Mouse (Mus musculus) CD4-positive helper T cell, adult 2 months (primary cell): Measurements from ENCODE around the gene Wrb.
A peak's percentile ranks its signal among the peaks of the same experiment; 100 is the strongest.

ENCODE experiments used
- DNase-seq: peaks from one replicate; pipeline ENCODE4 v3.0.0-alpha.2; 2012; ENCODE audit warnings: low read depth, missing footprints, low spot score

The Wrb gene

DNA sequence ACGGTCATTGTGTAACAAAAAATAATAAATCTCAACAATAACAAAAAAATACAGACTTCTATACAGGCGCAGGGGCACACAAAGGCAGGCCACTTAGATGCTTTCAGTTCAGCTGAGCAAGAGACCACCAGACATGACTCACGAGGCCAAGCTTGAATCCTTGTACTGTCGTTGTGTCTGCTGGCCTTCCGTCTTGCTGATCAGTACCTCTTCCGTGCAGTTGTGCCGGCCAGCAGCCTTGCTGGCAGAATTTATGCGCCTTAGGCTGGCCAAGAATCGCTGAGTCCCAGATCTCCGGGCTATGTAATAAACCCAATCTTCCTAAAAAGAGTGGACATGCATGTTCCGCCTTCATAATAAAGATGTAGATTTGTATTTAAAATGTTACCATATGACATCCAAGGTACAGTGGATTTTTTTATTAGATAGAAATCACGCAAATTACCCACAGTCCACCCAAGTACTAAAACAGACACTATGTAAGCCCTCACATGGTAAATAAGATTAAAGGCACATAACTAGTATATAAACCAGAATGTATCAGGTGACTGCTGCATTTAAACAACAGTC, 13.4 kb downstream of the Wrb start:
- no peak for DNase-seq

- peak; percentile 44 for DNase-seq
These were observed 14.0 kb downstream of the Wrb start for GRCm38 (mm10) chr16:96159091-96159731.

DNA sequence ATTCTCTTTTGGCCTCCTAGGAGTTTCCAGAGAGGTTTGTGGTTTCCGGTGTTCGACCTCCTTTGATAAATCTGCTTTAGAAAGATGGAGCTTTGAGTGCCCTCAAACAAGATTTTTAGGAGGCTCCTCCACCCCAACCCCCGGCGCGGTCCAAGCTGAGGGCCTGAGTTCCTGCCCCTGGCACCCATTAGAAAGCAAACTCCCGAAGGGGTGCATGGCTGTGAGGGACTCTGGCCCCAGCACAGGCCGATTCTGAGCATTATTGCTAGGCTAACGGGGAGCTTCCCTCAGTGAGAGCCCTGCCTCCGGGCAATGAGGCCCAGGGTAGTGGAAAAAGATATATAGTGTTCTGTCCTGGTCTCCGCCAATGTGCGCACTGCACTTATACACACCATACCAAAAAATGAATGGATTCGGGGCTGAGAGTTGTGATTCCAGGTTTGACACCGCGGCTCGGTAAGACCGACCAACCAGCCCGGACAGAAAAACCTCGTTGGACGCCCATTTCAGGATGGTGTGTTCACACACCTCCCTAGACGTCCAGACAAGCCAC, 14.7 kb downstream of the Wrb start:
- DNase-seq = no peak

DNA sequence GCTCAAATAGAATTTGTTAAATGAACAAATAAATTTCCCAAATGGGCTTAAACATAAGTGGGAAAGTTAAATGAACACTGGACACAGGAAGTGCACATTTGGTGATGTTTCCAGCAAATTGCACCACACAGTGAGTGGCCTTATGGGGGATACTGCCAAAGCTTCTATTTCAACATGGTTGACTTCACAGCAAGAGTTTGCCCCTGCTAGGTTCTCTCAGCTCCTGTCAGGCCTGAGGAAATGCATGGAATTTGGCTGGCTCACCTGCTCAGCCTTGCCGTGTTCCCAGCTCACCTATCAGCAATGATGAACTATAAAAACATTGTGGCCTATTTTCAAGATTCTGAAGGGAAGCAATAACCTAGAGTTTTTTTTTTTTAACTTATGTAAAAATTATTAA, 15.7 kb downstream of the Wrb start:
- no peak for DNase-seq

GRCm38 (mm10) chr16:96161336-96161735, 16.1 kb downstream of the Wrb start:
- DNase-seq = no peak

DNA sequence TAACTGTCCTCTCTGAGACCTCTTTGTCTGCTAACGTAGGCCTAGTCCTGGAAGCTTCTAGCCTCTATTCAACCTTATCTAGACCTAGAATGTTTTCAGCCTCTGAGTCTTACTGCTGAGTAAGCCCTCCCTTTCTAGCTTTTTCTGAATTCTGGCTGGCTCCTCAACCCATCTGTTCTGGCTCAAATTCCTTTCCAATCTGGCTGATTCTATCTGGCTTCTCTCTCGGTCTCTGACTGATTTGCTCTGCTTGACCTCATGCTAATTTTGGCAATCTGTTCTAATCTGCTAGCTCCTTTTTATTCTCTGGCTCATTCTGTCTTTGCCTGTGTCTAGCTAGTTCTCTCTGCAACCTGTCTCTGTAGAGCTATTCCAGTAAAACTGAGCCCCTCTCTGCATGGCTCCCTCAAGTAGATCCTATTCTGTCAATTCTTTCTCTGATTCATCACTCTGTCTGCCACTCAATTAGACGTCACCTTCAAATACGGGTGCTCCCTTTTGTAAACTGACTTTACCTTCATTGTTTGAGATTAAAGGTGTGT, 20.6 kb downstream of the Wrb start:
- DNase-seq = no peak

- DNase-seq = no peak
These were observed 23.6 kb downstream of the Wrb start for GRCm38 (mm10) chr16:96168837-96169236.

DNA sequence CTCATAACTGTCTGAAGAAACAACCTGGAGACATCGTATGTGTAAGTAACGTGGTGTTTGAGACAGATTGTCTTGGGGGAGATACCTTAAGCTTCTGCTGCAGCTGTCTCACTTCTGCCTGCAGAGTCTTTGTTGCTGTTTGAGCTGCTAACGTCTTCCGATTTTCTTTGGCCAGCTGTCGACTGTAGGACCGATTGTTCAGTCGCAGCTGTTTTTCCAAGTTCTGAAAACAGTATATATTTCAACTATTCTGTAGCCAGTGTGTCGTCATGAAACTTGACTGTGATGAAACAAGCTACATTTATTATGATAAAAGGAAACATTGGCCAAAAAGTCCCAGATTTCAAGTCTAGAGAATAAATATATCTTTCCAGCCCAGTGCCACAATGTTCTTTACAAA, 28.4 kb downstream of the Wrb start:
- DNase-seq = no peak

DNA sequence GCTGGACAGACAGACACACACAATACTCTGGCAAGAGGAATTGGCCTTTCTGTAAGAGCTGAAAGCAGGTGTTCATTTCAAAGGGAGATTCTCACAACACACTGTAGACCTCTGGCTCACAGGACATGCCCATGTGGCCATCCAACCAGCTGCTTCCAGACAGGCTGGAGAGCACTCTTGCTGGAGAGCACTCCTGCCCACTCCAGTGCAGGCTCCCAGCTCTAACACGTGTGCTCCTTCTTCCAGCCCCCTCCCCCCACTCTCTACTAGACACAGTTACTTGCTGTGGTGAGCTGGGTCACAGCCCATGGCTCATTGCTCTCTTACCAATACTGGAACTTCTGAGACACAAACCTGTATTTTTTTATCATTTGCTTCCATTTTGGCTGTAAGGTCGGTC, 30.2 kb downstream of the Wrb start:
- DNase-seq = no peak

DNA sequence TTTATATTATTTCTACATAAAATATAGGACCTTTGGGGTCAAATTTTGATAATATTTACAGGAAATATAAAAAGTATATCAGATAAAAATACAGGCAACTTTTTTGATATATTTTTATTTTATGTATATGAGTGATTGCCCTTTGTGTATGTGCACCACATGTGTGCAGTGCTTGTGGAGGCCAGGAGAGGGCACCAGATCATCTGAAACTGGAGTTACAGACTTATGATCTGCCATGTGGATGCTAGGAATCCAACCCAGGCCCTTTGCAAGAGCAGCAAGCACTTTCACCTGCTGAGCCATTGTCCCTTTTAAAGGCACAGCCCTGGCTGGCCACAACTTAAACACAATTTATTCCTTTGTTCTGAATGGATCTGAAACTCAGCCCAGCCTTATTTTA, 33.9 kb downstream of the Wrb start:
- no peak for DNase-seq

DNA sequence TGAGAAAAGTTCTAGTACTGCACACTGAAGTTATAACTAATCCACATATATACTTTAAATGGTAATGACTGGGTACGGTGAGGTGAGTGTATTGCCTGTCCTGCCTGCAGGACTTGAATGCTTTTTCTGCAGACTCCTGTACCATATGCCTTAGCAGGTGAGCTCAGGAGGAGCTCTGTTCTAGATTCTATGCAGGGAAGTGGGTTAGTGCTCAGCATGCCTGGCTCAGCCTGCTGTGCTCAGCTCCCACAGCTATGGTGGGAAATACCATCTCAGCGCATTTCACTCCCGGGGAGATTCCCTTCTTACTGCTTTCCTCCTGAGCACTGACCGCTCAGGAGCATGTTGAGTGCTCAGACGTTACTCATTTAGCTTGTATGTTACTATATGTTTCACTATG, 42.4 kb downstream of the Wrb start:
- DNase-seq = no peak

DNA sequence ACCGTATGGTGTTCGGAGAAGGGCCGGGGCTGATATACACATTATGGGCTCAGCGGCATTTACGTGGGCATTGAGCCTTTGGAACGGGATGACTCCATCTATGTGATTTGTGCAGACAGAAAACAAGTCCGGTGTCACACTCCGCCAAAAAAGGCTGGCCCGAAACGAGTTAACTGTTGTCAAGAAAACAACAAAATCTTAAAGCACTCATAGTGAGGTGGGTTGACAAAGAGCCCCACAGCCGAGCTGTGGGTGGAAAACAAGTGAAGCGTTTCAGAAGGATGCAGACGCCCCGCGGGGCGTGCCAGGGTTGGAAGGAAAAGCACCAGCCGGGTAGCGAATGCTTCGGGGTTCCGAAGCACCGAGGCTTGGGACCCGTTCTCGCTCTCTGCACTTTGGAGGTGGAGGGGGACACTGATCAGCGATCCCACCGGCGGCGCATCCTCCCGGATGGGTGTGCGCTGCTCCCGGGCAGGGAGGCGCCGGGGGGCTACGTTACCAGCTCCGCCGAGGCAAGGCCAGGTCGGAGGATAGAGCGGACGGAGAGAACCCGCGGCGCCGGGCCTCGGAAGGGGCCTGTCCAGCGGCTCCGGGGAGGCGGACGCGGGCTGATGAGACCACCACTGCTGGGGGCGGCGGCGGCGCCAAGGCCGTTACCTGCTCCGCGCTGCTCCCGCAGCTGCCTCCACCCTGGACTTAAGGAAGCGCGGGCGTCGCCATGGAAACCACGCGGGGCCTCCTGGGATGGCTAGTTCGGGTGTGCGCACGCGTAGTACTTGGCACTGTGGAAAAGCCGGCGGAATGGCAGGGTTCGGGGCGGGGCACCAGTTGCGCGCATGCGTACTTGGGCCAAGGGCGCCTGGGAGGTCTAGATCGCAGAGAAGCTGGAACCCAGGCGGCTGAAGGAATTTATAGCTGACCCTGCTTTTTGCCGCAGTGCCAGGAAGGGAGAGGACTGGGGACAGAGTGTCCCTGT, 46.6 kb downstream of the Wrb start, which contains the start of gene Lca5l:
TSS of gene Lca5l (minus strand) at position 741 of the 976 bp plus-strand sequence.
- DNase-seq = peak; percentile 91

GRCm38 (mm10) chr16:96199913-96200701, 54.9 kb downstream of the Wrb start, which contains the start of gene Sh3bgr:
Sh3bgr (plus strand) TSS chr16:96200450.
- no peak for DNase-seq

- DNase-seq = no peak
These were observed 55.5 kb downstream of the Wrb start for GRCm38 (mm10) chr16:96200702-96201028.

DNA sequence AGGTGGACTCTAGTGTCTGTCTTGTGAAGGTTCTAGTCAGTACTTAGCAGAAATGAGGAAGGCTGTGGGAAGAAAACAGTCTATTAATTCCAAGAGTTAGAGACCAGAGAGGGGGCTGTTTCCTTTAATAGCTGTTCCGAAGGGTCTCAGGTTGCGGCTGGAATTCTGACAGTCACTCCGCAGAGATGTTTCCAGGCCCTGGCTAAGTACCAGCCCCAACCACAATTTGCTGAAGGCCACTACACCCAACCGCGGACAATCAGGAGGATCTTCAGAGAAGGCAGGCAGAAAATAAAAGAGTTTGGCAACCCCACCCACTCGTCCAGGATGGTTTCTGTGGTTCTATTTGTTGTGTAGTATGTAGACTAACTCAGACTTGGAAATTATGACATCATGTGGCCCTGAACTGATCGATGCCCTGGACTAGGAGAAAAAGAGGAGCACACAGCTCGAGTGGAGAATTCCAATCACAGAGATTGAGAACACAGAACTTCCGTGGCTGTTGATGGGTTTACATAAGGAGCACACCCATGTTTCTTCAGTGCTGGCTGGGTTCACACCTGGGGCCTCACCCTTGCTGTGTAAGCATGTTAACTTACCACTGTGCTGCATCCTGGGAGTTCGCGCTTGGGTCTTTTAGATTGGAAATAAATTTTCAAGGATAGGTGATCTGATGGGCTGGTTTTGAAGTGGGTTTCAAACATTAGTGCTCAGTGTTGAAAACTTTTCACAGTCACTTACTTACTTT, 56.5 kb downstream of the Wrb start:
- DNase-seq = no peak
